Mouse (Mus musculus) midbrain, postnatal 0 days (tissue): ENCODE results near the gene Olfr1440. TPM values are rescaled to one million over a fixed set of nuclear protein-coding genes. Genes with fewer than 3 reads are reported as not detected.

Source experiments
- ATAC-seq: fragments of 200-750 bp; cut with Nextera tagmentation; 2 replicates; pipeline ENCODE4 v1.8.0; 2017; ENCODE audit warnings: moderate number of reproducible peaks, mild to moderate bottlenecking, moderate TSS enrichment, moderate library complexity; ENCODE audit not compliant: low FRiP score
- DNase-seq: peaks from one replicate; pipeline ENCODE4 v3.0.0-alpha.2; 2015; ENCODE audit warnings: low spot score
- H3K27ac ChIP-seq: fragments of 300-500 bp; sonication (generic); 2 replicates; pipeline ENCODE4 v1.5.1; 2014; ENCODE audit warnings: low read depth, mild to moderate bottlenecking, low read length, mixed read lengths
- H3K27me3 ChIP-seq: fragments of 300-500 bp; sonication (generic); 2 replicates; pipeline ENCODE4 v1.6.1; 2014; ENCODE audit warnings: low read length, control low read depth, mixed read lengths; ENCODE audit not compliant: insufficient read depth
- H3K36me3 ChIP-seq: fragments of 300-500 bp; sonication (generic); 2 replicates; pipeline ENCODE4 v1.6.1; 2014; ENCODE audit warnings: low read length, control low read depth, mixed read lengths; ENCODE audit not compliant: insufficient read depth
- H3K4me1 ChIP-seq: fragments of 300-500 bp; sonication (generic); 2 replicates; pipeline ENCODE4 v1.6.1; 2014; ENCODE audit warnings: mild to moderate bottlenecking, control low read depth, antibody characterized with exemption, low read length, mixed read lengths; ENCODE audit not compliant: insufficient read depth
- H3K4me2 ChIP-seq: fragments of 300-500 bp; sonication (generic); 2 replicates; pipeline ENCODE4 v1.6.1; 2014; ENCODE audit warnings: low read depth, mild to moderate bottlenecking, low read length, mixed read lengths; ENCODE audit not compliant: poor library complexity, severe bottlenecking
- H3K4me3 ChIP-seq: fragments of 300-500 bp; sonication (generic); 2 replicates; pipeline ENCODE4 v1.5.1; 2014; ENCODE audit warnings: low read depth, mild to moderate bottlenecking, low read length, moderate library complexity
- H3K9ac ChIP-seq: fragments of 300-500 bp; sonication (generic); replicated peaks from 2 replicates; pipeline ENCODE4 v1.6.1; 2014; ENCODE audit warnings: mild to moderate bottlenecking, low read length, moderate library complexity, mixed read lengths; ENCODE audit not compliant: poor library complexity, severe bottlenecking
- H3K9me3 ChIP-seq: fragments of 300-500 bp; sonication (generic); 2 replicates; pipeline ENCODE4 v1.6.1; 2016; ENCODE audit warnings: low read length, control low read depth
- CTCF ChIP-seq: IDR thresholded peaks from 2 replicates; pipeline ENCODE4 v1.5.1; 2016; ENCODE audit warnings: antibody characterized with exemption, mild to moderate bottlenecking
- WGBS: fragments of 180-500 bp; shearing (Covaris S2); extraction: QIAGEN DNeasy Blood & Tissue Kit; methylation state at CpG from one replicate; pipeline ENCODE4 v1.1.7; 2014; 5-methylcytosine and 5-hydroxymethylcytosine counted together
- polyA plus RNA-seq: library from polyadenylated mRNA; unstranded; fragments of >200 nt; fragmentation: Nextera tagmentation; extraction: Ambion mirVana; gene quantifications from 2 replicates; pipeline ENCODE4 v1.2.1, GENCODE M21; 2015
- total RNA-seq: library from RNA; depleted of rRNA; stranded (reverse); fragments of >200 nt; gene quantifications from 2 replicates; pipeline ENCODE4 v1.2.3, GENCODE M21; 2014; rRNA removed

Olfr1440 gene
- total and polyA plus RNA-seq, 2 experiments from 2014 or later, result not detected

DNA sequence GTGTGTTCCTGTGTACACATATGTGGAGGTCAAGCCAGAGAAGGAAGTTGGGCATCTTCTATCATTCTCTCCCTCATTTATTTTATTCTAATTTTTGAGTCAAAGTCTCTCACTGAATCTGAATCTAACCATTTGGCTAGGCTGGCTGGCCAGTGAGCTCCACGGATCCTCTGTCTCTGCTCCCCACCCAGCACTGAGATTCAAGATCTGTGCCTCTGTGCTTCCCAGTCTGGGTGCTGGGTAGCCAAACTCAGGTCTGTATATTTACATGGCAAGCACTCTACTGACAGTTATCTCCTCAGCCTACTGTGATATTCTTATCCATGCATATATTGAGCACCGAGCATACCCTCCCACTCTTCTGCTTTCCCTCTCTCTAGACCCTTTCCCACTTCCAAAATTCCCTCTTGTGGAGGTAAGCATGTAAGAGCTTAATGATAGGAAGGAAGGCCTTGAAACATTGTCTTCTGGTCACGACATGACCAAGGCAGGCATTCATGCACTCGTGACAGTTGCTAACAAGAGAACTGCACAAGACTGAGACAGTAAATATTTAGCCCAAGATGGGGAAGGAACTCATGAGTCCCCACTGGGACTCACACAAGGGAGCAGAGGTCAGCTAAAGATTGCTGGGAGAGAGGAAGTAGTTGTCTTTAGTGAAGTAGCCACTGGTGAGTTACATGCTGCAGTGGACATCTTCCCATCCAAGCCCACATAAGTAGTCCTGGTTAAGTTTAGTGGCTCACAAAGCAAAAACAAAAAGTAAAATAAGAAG lies 48.9 kb downstream of the Olfr1440 start:
- no peak overlapping the region for H3K27ac ChIP-seq
- no peak for TF ChIP-seq CTCF
- DNase-seq (no peak), ATAC-seq (no peak)
- H3K27me3 ChIP-seq, result no peaks in the 10 kb centered on the region
- no peaks in the 10 kb centered on the region for H3K36me3 ChIP-seq
- no peak overlapping the region for H3K4me3 ChIP-seq
- H3K9me3 ChIP-seq, result no peaks in the 10 kb centered on the region
- no peaks in the 10 kb centered on the region for H3K4me1 ChIP-seq
- no peak overlapping the region for H3K9ac ChIP-seq
- H3K4me2 ChIP-seq, result no peak overlapping the region
- WGBS, result 85% methylated on average over 4 of the region's 4 CpGs

DNA sequence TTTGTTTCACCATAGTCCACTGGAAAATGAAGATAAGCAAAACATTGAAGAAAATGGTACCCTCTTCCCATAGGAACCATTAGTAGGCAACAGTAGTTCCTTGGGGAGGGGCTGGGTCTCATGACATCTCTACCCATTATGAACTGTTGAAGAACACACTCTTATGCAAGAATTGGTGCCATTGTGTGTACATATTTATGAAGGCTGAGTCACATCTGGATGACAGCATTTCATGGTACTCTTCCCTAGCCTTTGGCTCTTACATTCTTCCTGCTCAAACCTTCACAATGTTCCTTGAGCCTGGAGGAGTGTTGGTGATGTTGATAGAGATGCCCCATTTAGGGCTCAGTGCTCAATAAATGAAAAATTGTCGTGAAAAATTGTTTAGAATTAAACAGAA lies 52.5 kb downstream of the Olfr1440 start:
- no peaks in the 10 kb centered on the region for H3K9me3 ChIP-seq
- no peak overlapping the region for H3K4me3 ChIP-seq
- no peaks in the 10 kb centered on the region for H3K4me1 ChIP-seq
- no peak overlapping the region for H3K4me2 ChIP-seq
- WGBS, result 71% methylated on average over 1 of the region's 1 CpGs
- ATAC-seq (no peak), DNase-seq (no peak)
- H3K9ac ChIP-seq, result no peak overlapping the region
- H3K36me3 ChIP-seq, result no peaks in the 10 kb centered on the region
- H3K27ac ChIP-seq, result no peak overlapping the region
- H3K27me3 ChIP-seq, result no peaks in the 10 kb centered on the region
- TF ChIP-seq CTCF, result no peak

DNA sequence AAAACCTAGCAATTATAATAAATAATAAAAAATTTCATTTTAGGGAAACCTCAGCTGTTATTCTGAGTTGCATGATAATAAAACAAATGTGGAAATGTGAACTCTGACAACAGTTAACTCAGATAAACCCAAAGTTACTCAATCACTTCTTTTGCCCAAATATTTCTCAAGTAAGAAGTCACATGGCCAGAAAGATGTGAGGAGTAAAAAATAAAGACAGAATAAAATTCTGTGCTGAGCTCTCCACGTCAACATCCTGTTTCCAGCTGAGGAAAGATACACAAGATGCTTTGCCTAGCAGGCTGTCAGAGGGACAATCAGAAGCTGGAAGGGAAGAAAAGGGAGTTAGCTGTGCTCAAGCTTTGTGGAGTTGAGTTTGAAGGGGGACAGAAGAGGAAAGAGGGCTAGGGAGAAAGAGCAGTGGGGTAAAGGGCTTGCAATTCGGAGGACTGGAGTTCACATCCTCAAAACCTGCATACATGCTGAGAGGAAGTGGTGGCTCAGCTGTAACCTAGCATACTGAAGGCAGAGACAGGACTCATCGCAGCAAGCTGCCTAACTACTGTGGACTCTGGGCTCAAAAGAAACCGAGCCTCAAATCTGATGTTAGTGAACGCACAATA lies 53.1 kb downstream of the Olfr1440 start:
- Histone ChIP-seq H3K4me2 (no peak overlapping the region), H3K4me3 (no peak overlapping the region), H3K27me3 (no peaks in the 10 kb centered on the region), H3K27ac (no peak overlapping the region), H3K9me3 (no peaks in the 10 kb centered on the region), H3K4me1 (no peaks in the 10 kb centered on the region), H3K36me3 (no peaks in the 10 kb centered on the region), H3K9ac (no peak overlapping the region)
- DNase-seq (no peak), ATAC-seq (no peak)
- no peak for TF ChIP-seq CTCF
- 56% methylated on average over 5 of the region's 5 CpGs for WGBS

DNA sequence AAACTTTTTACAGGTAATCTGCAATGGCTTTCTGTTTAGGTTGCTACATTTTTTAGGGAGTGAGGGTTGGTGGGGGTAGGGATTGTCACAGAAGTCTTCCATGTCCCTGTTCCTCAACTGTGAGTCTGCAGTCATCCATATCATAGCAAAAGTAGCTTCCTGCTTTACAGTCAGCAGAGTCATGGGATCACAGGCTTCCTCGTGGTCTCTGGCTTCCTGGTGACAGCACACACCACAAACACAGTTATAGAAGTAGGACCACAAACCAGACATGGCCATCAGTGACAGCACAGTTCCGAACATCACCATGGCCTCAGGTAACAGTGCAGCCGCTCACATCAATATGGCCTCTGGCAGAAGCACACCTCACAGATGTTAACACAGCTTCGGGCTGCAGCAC lies 55.5 kb downstream of the Olfr1440 start:
- no peaks in the 10 kb centered on the region for H3K36me3 ChIP-seq
- TF ChIP-seq CTCF, result no peak
- no peak overlapping the region for H3K4me2 ChIP-seq
- no peak overlapping the region for H3K27ac ChIP-seq
- DNase-seq, result no peak
- WGBS, result 78% methylated on average over 4 of the region's 4 CpGs
- no peaks in the 10 kb centered on the region for H3K4me1 ChIP-seq
- no peaks in the 10 kb centered on the region for H3K9me3 ChIP-seq
- H3K9ac ChIP-seq, result no peak overlapping the region
- H3K27me3 ChIP-seq, result no peaks in the 10 kb centered on the region
- no peak overlapping the region for H3K4me3 ChIP-seq
- no peak for ATAC-seq

DNA sequence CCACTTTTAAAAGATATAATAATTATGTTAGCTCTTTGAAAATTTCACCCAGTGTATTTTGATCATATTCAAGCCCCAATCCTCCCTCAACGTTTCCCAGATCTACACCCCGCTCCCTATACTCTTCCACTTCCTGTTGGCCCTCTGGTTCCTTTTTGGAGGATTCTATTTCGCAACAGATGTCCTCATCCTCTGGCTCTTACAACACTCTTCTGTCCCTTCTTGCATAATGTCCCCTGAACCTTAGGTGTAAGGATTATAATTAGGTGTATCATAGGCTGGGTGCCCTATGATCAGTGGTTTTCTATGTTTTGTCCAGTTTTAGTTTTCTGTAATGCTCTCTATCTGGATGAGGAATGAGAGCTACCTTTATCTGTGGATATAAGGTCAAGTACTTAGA lies 57.9 kb downstream of the Olfr1440 start:
- DNase-seq (no peak), ATAC-seq (no peak)
- Histone ChIP-seq H3K27ac (no peak overlapping the region), H3K9ac (no peak overlapping the region), H3K4me2 (no peak overlapping the region), H3K27me3 (no peaks in the 10 kb centered on the region), H3K9me3 (no peaks in the 10 kb centered on the region), H3K36me3 (no peaks in the 10 kb centered on the region), H3K4me3 (no peak overlapping the region), H3K4me1 (no peaks in the 10 kb centered on the region)
- WGBS, result 84% methylated on average over 3 of the region's 3 CpGs
- no peak for TF ChIP-seq CTCF

Other genes starting within 250 kb of the Olfr1440 start
- not detected in 2 replicates for gene Olfr1555-ps1, start 217.2 kb upstream of the Olfr1440 start, total RNA-seq
- not detected in 2 replicates for gene Olfr1555-ps1, start 217.2 kb upstream of the Olfr1440 start, polyA plus RNA-seq
- gene Olfr1431, start 186.6 kb upstream of the Olfr1440 start, total RNA-seq, result not detected in 2 replicates
- gene Olfr1431, start 186.6 kb upstream of the Olfr1440 start, polyA plus RNA-seq, result not detected in 2 replicates
- not detected in 2 replicates for gene Olfr1432, start 154.7 kb upstream of the Olfr1440 start, total RNA-seq
- not detected in 2 replicates for gene Olfr1432, start 154.7 kb upstream of the Olfr1440 start, polyA plus RNA-seq
- not detected in 2 replicates for gene Olfr262, start 145.6 kb upstream of the Olfr1440 start, total RNA-seq
- gene Olfr262, start 145.6 kb upstream of the Olfr1440 start, polyA plus RNA-seq, result not detected in 2 replicates
- not detected in 2 replicates for gene Olfr235, start 126.2 kb upstream of the Olfr1440 start, total RNA-seq
- not detected in 2 replicates for gene Olfr235, start 126.2 kb upstream of the Olfr1440 start, polyA plus RNA-seq
- not detected in 2 replicates for gene Olfr1434, start 107.4 kb upstream of the Olfr1440 start, total RNA-seq
- gene Olfr1434, start 107.4 kb upstream of the Olfr1440 start, polyA plus RNA-seq, result not detected in 2 replicates
- gene Olfr1436, start 88.1 kb upstream of the Olfr1440 start, total RNA-seq, result not detected in 2 replicates
- gene Olfr1436, start 88.1 kb upstream of the Olfr1440 start, polyA plus RNA-seq, result not detected in 2 replicates
- gene Olfr1437, start 62.2 kb upstream of the Olfr1440 start, total RNA-seq, result not detected in 2 replicates
- gene Olfr1437, start 62.2 kb upstream of the Olfr1440 start, polyA plus RNA-seq, result not detected in 2 replicates
- not detected in 2 replicates for gene Olfr1438-ps1, start 51.4 kb upstream of the Olfr1440 start, total RNA-seq
- not detected in 2 replicates for gene Olfr1438-ps1, start 51.4 kb upstream of the Olfr1440 start, polyA plus RNA-seq
- gene Olfr1441, start 30.2 kb downstream of the Olfr1440 start, total RNA-seq, result not detected in 2 replicates
- gene Olfr1441, start 30.2 kb downstream of the Olfr1440 start, polyA plus RNA-seq, result not detected in 2 replicates
- not detected in 2 replicates for gene Pfpl, start 40.6 kb downstream of the Olfr1440 start, total RNA-seq
- not detected in 2 replicates for gene Pfpl, start 40.6 kb downstream of the Olfr1440 start, polyA plus RNA-seq
- 2.7 and 4.2 TPM in 2 replicates for gene Mpeg1, start 73.5 kb downstream of the Olfr1440 start, total RNA-seq
- 0.83 and 0.88 TPM in 2 replicates for gene Mpeg1, start 73.5 kb downstream of the Olfr1440 start, polyA plus RNA-seq
- gene Dtx4, start 114.2 kb downstream of the Olfr1440 start, total RNA-seq, result 57.5 and 63.1 TPM in 2 replicates
- 24.3 and 26.3 TPM in 2 replicates for gene Dtx4, start 114.2 kb downstream of the Olfr1440 start, polyA plus RNA-seq
- gene Fam111a, start 158.5 kb downstream of the Olfr1440 start, total RNA-seq, result 2.3 and 4.2 TPM in 2 replicates
- gene Fam111a, start 158.5 kb downstream of the Olfr1440 start, polyA plus RNA-seq, result 2.4 and 2.7 TPM in 2 replicates
- 0.16 and 2.5 TPM in 2 replicates for gene Gm4952, start 212.7 kb downstream of the Olfr1440 start, total RNA-seq
- gene Gm4952, start 212.7 kb downstream of the Olfr1440 start, polyA plus RNA-seq, result 0.28 and 0.52 TPM in 2 replicates
- gene Glyat, start 246.0 kb downstream of the Olfr1440 start, total RNA-seq, result not detected in 2 replicates
- gene Glyat, start 246.0 kb downstream of the Olfr1440 start, polyA plus RNA-seq, result not detected in 2 replicates